Mouse (Mus musculus): Measurements from ENCODE around the gene Ptrh2.

- TF ChIP-seq MAFK (IDR thresholded peaks at IDR 0.05; ENCODE audit: insufficient read depth, low read depth, low read length) (no peak), CHD2 (IDR thresholded peaks at IDR 0.05; ENCODE audit: low read depth, low read length) (no peak), HCFC1 (IDR thresholded peaks at IDR 0.05; ENCODE audit: borderline replicate concordance, insufficient read depth, low read length) (no peak)
These were observed 53.7 kb downstream of the Ptrh2 start for GRCm38 (mm10) chr11:86737301-86738000.

All from ES-E14 (cell line).